Mouse (Mus musculus) embryonic facial prominence, embryonic 11.5 days (tissue): ENCODE data around the gene Pnp. TPM values are rescaled to one million over a fixed set of nuclear protein-coding genes. Genes with fewer than 3 reads are reported as not detected.
"Not testable (repeated sequence)": the region's sequence is repeated elsewhere in the genome, so short reads cannot be mapped to it uniquely, and the experiment has no call there.

ENCODE experiments used
- ATAC-seq: fragments of 200-750 bp; cut with Nextera tagmentation; replicated peaks from 2 replicates; pipeline ENCODE4 v1.8.0; 2017; ENCODE audit warnings: low read depth; ENCODE audit not compliant: insufficient number of reproducible peaks, low FRiP score, low TSS enrichment
- DNase-seq: peaks from one replicate; pipeline ENCODE4 v3.0.0-alpha.2; 2015; ENCODE audit warnings: low spot score
- H3K27ac ChIP-seq: fragments of 300-500 bp; sonication (generic); replicated peaks from 2 replicates; pipeline ENCODE4 v1.5.1; 2014; ENCODE audit warnings: mild to moderate bottlenecking, low read depth, low read length, control low read depth
- H3K27me3 ChIP-seq: fragments of 300-500 bp; sonication (generic); 2 replicates; pipeline ENCODE4 v1.6.1; 2014; ENCODE audit warnings: mild to moderate bottlenecking, low read length, moderate library complexity, mixed read lengths; ENCODE audit not compliant: control insufficient read depth, insufficient read depth
- H3K36me3 ChIP-seq: fragments of 300-500 bp; sonication (generic); replicated peaks from 2 replicates; pipeline ENCODE4 v1.6.1; 2014; ENCODE audit warnings: low read depth, mild to moderate bottlenecking, low read length, moderate library complexity, mixed read lengths; ENCODE audit not compliant: control insufficient read depth, insufficient read depth
- H3K4me1 ChIP-seq: fragments of 300-500 bp; sonication (generic); 2 replicates; pipeline ENCODE4 v1.6.1; 2014; ENCODE audit warnings: low read length, mixed read lengths; ENCODE audit not compliant: control insufficient read depth, insufficient read depth
- H3K4me2 ChIP-seq: fragments of 300-500 bp; sonication (generic); 2 replicates; pipeline ENCODE4 v1.6.1; 2014; ENCODE audit warnings: low read depth, mild to moderate bottlenecking, control low read depth, low read length, moderate library complexity
- H3K4me3 ChIP-seq: fragments of 300-500 bp; sonication (generic); 2 replicates; pipeline ENCODE4 v1.5.1; 2014; ENCODE audit warnings: low read depth, low read length, control low read depth
- H3K9ac ChIP-seq: fragments of 300-500 bp; sonication (generic); replicated peaks from 2 replicates; pipeline ENCODE4 v1.6.1; 2014; ENCODE audit warnings: mild to moderate bottlenecking, control low read depth, low read length
- H3K9me3 ChIP-seq: fragments of 300-500 bp; sonication (generic); replicated peaks from 2 replicates; pipeline ENCODE4 v1.6.1; 2016; ENCODE audit warnings: mild to moderate bottlenecking, low read length, inconsistent platforms, mixed read lengths; ENCODE audit not compliant: control insufficient read depth
- WGBS: fragments of 180-500 bp; shearing (Covaris S2); extraction: QIAGEN DNeasy Blood & Tissue Kit; methylation state at CpG from one replicate; pipeline ENCODE4 v1.1.7; 2014; 5-methylcytosine and 5-hydroxymethylcytosine counted together
- polyA plus RNA-seq: library from polyadenylated mRNA; unstranded; fragments of >200 nt; fragmentation: Nextera tagmentation; extraction: Ambion mirVana; gene quantifications from 2 replicates; pipeline ENCODE4 v1.2.1, GENCODE M21; 2014

Pnp gene
- polyA plus RNA-seq, 1 experiment from 2014 or later: 72.8 TPM

DNA sequence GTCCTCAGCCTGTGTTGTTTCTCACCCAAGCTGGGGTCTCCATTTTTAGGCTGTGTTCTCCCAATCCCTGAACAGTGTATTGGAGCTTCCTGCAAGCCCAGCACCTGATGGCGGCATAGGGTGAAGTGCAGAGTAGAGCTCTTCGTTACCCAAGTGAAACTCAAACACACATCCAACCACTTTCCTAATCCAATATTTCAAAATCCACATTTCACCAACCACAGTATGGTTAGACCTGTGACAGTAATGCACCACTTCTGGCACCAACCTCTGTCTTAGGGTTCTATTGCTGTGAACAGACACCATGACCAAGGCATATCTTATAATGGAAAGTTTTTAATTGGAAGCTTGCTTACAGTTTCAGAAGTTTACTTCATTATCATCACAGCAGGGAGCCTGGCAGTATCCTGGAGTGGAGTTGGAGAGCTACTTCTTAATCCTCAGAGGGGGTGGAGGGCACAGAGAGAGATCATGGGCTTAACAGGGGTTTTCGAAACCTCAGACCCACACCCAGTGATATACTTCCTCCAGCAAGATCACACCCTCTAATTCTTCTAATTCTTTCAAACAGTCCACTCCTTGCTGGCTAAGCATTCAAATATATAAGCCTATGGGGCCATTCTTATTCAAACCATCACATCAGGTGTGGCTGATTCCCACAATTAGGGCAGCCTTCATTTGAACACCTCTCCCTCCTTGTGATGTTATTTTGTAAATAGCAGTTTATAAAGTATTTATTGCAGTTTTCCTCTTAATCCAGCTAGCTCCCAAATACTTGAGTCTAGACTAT is 7.4 kb downstream of the Pnp start:
- Histone ChIP-seq H3K9ac (no peak overlapping the region), H3K27me3 (no peaks in the 10 kb centered on the region), H3K36me3 (no peaks in the 10 kb centered on the region), H3K9me3 (no peaks in the 10 kb centered on the region), H3K4me1 (no peaks in the 10 kb centered on the region), H3K4me2 (no peak overlapping the region), H3K27ac (no peak overlapping the region), H3K4me3 (no peak overlapping the region)
- DNase-seq (no peak), ATAC-seq (no peak)
- WGBS: 92% methylated on average over 3 of the region's 3 CpGs

- H3K27ac ChIP-seq: no peak overlapping the region
- H3K9me3 ChIP-seq: no peaks in the 10 kb centered on the region
- H3K4me3 ChIP-seq: no peak overlapping the region
- no peak overlapping the region for H3K9ac ChIP-seq
- no peaks in the 10 kb centered on the region for H3K36me3 ChIP-seq
- H3K4me2 ChIP-seq: no peak overlapping the region
- WGBS: 33% methylated on average over 2 of the region's 2 CpGs
- no peak for ATAC-seq
- H3K27me3 ChIP-seq: no peaks in the 10 kb centered on the region
- H3K4me1 ChIP-seq: no peaks in the 10 kb centered on the region
- DNase-seq: no peak
These were observed 8.1 kb downstream of the Pnp start for GRCm38 (mm10) chr14:50938940-50939339.

- no peaks in the 10 kb centered on the region for H3K9me3 ChIP-seq
- peak within 1 kb of the TSS; percentile 72 for H3K27ac ChIP-seq
- H3K36me3 ChIP-seq: no peaks in the 10 kb centered on the region
- peak within 1 kb of the TSS; percentile 57 for H3K9ac ChIP-seq
- WGBS: 18% methylated on average over 31 of the region's 31 CpGs
- peak; percentile 94 for DNase-seq
- peak; percentile 98 for ATAC-seq
- peak within 1 kb of the TSS; percentile 46 for H3K4me2 ChIP-seq
- H3K4me3 ChIP-seq: peak within 1 kb of the TSS; percentile 44
- no peaks in the 10 kb centered on the region for H3K4me1 ChIP-seq
- no peaks in the 10 kb centered on the region for H3K27me3 ChIP-seq
These were observed 13.2 kb downstream of the Pnp start, which contains the start of gene Gm49342 for GRCm38 (mm10) chr14:50943932-50944667. Gm49342 (plus strand) TSS chr14:50944517.

- peak overlapping the region; percentile 72 for H3K27ac ChIP-seq
- peak overlapping the region; percentile 57 for H3K9ac ChIP-seq
- peak overlapping the region; percentile 46 for H3K4me2 ChIP-seq
- not testable (repeated sequence) for H3K36me3 ChIP-seq, H3K27me3 ChIP-seq, H3K9me3 ChIP-seq, H3K4me1 ChIP-seq
- peak overlapping the region; percentile 44 for H3K4me3 ChIP-seq
- DNase-seq (peak; percentile 53), ATAC-seq (peak; percentile 97)
- 1% methylated on average over 15 of the region's 15 CpGs for WGBS
These were observed 13.8 kb downstream of the Pnp start for GRCm38 (mm10) chr14:50944668-50945033.

DNA sequence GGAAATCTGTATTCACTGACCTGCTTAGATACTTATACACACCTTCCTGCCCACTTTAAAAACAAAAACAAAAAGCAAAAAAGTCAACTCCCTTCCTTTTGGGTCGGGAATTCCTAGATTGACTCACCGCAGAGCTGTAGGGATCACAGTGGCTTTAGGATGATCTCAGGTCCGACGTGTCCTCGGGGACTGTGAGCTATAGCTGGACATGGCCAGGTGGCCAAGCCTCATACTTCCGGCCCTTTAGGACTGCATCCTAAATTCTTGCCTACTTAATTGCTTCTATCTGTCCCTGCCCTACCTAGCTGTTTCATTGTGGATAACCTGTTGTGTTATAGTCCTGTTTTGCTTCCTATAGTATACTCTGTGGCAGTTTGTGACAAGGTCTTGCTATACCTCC is 14.2 kb downstream of the Pnp start:
- whole genome bisulfite sequencing: 11% methylated on average over 6 of the region's 6 CpGs
- DNase-seq, H3K27me3 ChIP-seq, H3K36me3 ChIP-seq, ATAC-seq, H3K27ac ChIP-seq, H3K4me1 ChIP-seq, H3K9me3 ChIP-seq: not testable (repeated sequence)
- Histone ChIP-seq H3K4me2 (peak overlapping the region; percentile 46), H3K4me3 (peak overlapping the region; percentile 44), H3K9ac (peak overlapping the region; percentile 57)

DNA sequence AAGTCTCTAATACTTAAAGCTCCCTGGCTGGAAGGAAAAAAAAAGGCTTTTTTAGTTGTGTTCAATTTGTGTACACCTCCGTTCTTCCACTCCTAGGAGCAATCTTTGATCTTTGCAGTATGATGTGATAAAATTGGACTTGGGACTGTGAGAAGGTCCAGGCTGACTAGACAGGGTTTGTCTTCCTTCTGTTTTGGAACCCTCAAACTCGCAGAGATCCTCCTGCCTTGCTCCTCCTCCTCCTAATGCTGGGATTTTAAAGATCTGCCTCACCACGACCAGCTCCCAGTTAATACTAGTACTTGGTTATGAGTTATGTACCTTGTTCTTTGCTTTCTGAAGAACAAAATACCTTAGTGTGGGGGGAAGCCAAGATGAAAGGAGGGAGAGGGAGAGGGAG is 14.6 kb downstream of the Pnp start:
- not testable (repeated sequence) for H3K4me1 ChIP-seq, H3K27ac ChIP-seq, H3K9me3 ChIP-seq, ATAC-seq, H3K36me3 ChIP-seq, H3K9ac ChIP-seq, DNase-seq, H3K27me3 ChIP-seq
- peak overlapping the region; percentile 46 for H3K4me2 ChIP-seq
- H3K4me3 ChIP-seq: peak overlapping the region; percentile 44; the same call in 1 of the 2 replicates
- 30% methylated on average over 3 of the region's 3 CpGs for WGBS

DNA sequence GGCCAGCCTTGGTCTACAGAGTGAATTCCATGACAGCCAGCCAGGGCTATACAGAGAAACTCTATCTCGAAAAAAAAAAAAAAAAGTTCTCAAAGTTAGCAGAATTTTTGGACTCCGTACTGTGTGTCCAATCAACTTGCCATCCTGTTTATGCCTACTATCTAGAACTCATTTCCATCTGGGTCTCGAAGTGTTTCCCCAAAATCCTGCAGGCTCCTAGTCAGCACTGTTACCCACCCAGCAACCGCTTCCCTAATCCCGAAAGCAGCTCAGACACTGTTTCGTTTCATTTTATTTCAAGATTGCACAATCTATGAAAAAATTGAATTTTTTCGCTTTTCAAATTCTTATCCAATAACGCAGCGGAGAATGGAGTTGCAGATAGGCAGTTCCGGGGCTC is 24.6 kb downstream of the Pnp start:
- H3K4me3 ChIP-seq: no peak overlapping the region
- 89% methylated on average over 10 of the region's 10 CpGs for WGBS
- H3K27me3 ChIP-seq: no peaks in the 10 kb centered on the region
- H3K36me3 ChIP-seq: no peaks in the 10 kb centered on the region
- DNase-seq: no peak
- H3K4me2 ChIP-seq: no peak overlapping the region
- no peak overlapping the region for H3K9ac ChIP-seq
- no peak for ATAC-seq
- H3K9me3 ChIP-seq: no peaks in the 10 kb centered on the region
- no peaks in the 10 kb centered on the region for H3K4me1 ChIP-seq
- H3K27ac ChIP-seq: no peak overlapping the region

DNA sequence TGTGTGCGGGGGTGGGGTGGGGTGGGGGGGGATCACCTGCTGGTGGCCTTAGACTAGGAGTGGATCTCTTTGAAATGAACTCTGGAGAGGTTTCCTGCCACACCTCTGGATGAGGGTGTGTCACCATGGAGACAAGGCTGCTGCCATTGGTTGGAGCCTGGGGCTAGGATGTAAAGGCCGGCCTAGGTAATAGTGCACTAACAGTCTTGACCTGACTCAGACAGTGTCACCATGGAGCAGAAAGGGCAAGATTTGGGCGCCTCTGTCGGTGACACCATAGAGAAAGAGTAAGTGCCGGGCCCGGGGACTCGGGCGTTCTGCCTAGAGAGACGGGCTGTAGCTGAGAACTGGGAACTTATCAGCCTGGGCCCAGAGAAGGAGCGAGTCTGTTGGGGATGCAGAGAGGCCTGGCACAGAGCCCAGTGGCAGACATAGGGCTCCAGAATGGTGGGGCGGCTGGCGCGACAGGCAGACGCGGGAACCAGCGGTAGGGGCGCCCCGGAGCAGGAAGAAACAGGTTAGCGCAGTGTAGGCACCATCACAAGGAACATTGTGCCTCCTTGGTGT is 25.1 kb downstream of the Pnp start, which contains the start of gene Pnp2:
Gene Pnp2, plus strand, starts transcription at position 51 of the 567 bp plus-strand sequence.
- 7% methylated on average over 19 of the region's 19 CpGs for WGBS
- H3K27me3 ChIP-seq, H3K4me1 ChIP-seq, H3K4me3 ChIP-seq, H3K9ac ChIP-seq, H3K36me3 ChIP-seq, H3K27ac ChIP-seq, H3K4me2 ChIP-seq, H3K9me3 ChIP-seq: not testable (repeated sequence)
- peak; percentile 80 for ATAC-seq
- peak; percentile 20 for DNase-seq
